Mouse (Mus musculus) ES-E14 (cell line): ENCODE measurements around the gene Cbl.

Experiments
- MAFK ChIP-seq: IDR thresholded peaks from 2 replicates; pipeline ENCODE4 v1.6.1; 2014; ENCODE audit warnings: mild to moderate bottlenecking, low read depth, low read length, inconsistent platforms; ENCODE audit not compliant: insufficient read depth
- ZNF384 ChIP-seq: IDR thresholded peaks from 2 replicates; pipeline ENCODE4 v1.6.1; 2012; ENCODE audit warnings: low read depth, low read length, inconsistent platforms

- TF ChIP-seq ZNF384 = peak; percentile 51; the same call in 1 of the 2 replicates
- TF ChIP-seq MAFK = no peak
Observed at GRCm38 (mm10) chr9:44125546-44126428, 108.1 kb downstream of the Cbl start.
